Mouse (Mus musculus): Measurements from ENCODE around the gene Arnt. TPM values are rescaled to one million over a fixed set of nuclear protein-coding genes. Genes with fewer than 3 reads are reported as not detected.
"Not testable (repeated sequence)": the region's sequence is repeated elsewhere in the genome, so short reads cannot be mapped to it uniquely, and the experiment has no call there.

Gene Arnt
- 10 to 100 TPM; 33.1 to 43.5 (median 36.8) TPM for polyA plus RNA-seq (2017; shearing (Covaris generic))

GRCm38 (mm10) chr3:95434136-95434982 lies at the start of gene Arnt:
TSS of gene Arnt (plus strand) at chr3:95434388.
- peak; percentile 93 for ATAC-seq

GRCm38 (mm10) chr3:95385401-95386075 lies 48.6 kb upstream of the Arnt start:
- peak; percentile 78 for ATAC-seq

- ATAC-seq: no peak
Measured at GRCm38 (mm10) chr3:95394385-95394784, 39.8 kb upstream of the Arnt start.

- no peak for ATAC-seq
Measured at GRCm38 (mm10) chr3:95402741-95403140, 31.4 kb upstream of the Arnt start, which contains the start of gene 4930558C23Rik. TSS of gene 4930558C23Rik (minus strand) at chr3:95402841.

GRCm38 (mm10) chr3:95407728-95408127 lies 26.5 kb upstream of the Arnt start:
- no peak for ATAC-seq

- ATAC-seq: no peak
Measured at GRCm38 (mm10) chr3:95408852-95409251, 25.3 kb upstream of the Arnt start.

GRCm38 (mm10) chr3:95412268-95412667 lies 21.9 kb upstream of the Arnt start:
- ATAC-seq: no peak

- ATAC-seq: no peak
Measured at GRCm38 (mm10) chr3:95417866-95418265, 16.3 kb upstream of the Arnt start.

- ATAC-seq: not testable (repeated sequence)
Measured at GRCm38 (mm10) chr3:95426476-95426875, 7.7 kb upstream of the Arnt start.

- peak; percentile 28 for ATAC-seq
Measured at GRCm38 (mm10) chr3:95427117-95427890, 6.9 kb upstream of the Arnt start.

- not testable (repeated sequence) for ATAC-seq
Measured at GRCm38 (mm10) chr3:95427891-95428238, 6.3 kb upstream of the Arnt start.

GRCm38 (mm10) chr3:95428423-95428822 lies 5.8 kb upstream of the Arnt start:
- not testable (repeated sequence) for ATAC-seq

GRCm38 (mm10) chr3:95433301-95433915 lies 780 bp upstream of the Arnt start:
- no peak for ATAC-seq

GRCm38 (mm10) chr3:95434983-95435370 lies 789 bp downstream of the Arnt start:
- no peak for ATAC-seq

GRCm38 (mm10) chr3:95435561-95435960 lies 1.4 kb downstream of the Arnt start:
- ATAC-seq: no peak

GRCm38 (mm10) chr3:95438636-95439035 lies 4.4 kb downstream of the Arnt start:
- not testable (repeated sequence) for ATAC-seq

- no peak for ATAC-seq
Measured at GRCm38 (mm10) chr3:95439670-95440069, 5.5 kb downstream of the Arnt start.

GRCm38 (mm10) chr3:95442406-95443117 lies 8.4 kb downstream of the Arnt start:
- ATAC-seq: no peak

GRCm38 (mm10) chr3:95445311-95445710 lies 11.1 kb downstream of the Arnt start:
- no peak for ATAC-seq

GRCm38 (mm10) chr3:95450408-95450807 lies 16.2 kb downstream of the Arnt start:
- ATAC-seq: peak; percentile 43

GRCm38 (mm10) chr3:95450915-95451314 lies 16.7 kb downstream of the Arnt start:
- ATAC-seq: no peak

- ATAC-seq: no peak
Measured at GRCm38 (mm10) chr3:95456367-95456766, 22.2 kb downstream of the Arnt start.
